Mouse (Mus musculus) limb, embryonic 12.5 days (tissue): ENCODE measurements around the gene Olfr506. TPM values are rescaled to one million over a fixed set of nuclear protein-coding genes. Genes with fewer than 3 reads are reported as not detected.
"Not testable (repeated sequence)": the region's sequence is repeated elsewhere in the genome, so short reads cannot be mapped to it uniquely, and the experiment has no call there.

Source experiments
- ATAC-seq: fragments of 200-750 bp; cut with Nextera tagmentation; 2 replicates; pipeline ENCODE4 v1.8.0; 2017; ENCODE audit warnings: low read depth, moderate TSS enrichment; ENCODE audit not compliant: insufficient number of reproducible peaks, insufficient read depth, low FRiP score, low TSS enrichment
- H3K27ac ChIP-seq: fragments of 300-500 bp; sonication (generic); 2 replicates; pipeline ENCODE4 v1.5.1; 2016; ENCODE audit warnings: mild to moderate bottlenecking, moderate library complexity
- H3K27me3 ChIP-seq: fragments of 300-500 bp; sonication (generic); 2 replicates; pipeline ENCODE4 v1.6.1; 2016; ENCODE audit warnings: mild to moderate bottlenecking, moderate library complexity
- H3K36me3 ChIP-seq: fragments of 300-500 bp; sonication (generic); 2 replicates; pipeline ENCODE4 v1.6.1; 2016; ENCODE audit warnings: mild to moderate bottlenecking, moderate library complexity
- H3K4me1 ChIP-seq: fragments of 300-500 bp; sonication (generic); replicated peaks from 2 replicates; pipeline ENCODE4 v1.6.1; 2016
- H3K4me2 ChIP-seq: fragments of 300-500 bp; sonication (generic); 2 replicates; pipeline ENCODE4 v1.6.1; 2016; ENCODE audit warnings: mild to moderate bottlenecking, moderate library complexity
- H3K4me3 ChIP-seq: fragments of 300-500 bp; sonication (generic); replicated peaks from 2 replicates; pipeline ENCODE4 v1.5.1; 2016; ENCODE audit warnings: mild to moderate bottlenecking
- H3K9ac ChIP-seq: fragments of 300-500 bp; sonication (generic); replicated peaks from 2 replicates; pipeline ENCODE4 v1.6.1; 2016; ENCODE audit warnings: mild to moderate bottlenecking, moderate library complexity
- H3K9me3 ChIP-seq: fragments of 300-500 bp; sonication (generic); 2 replicates; pipeline ENCODE4 v1.6.1; 2016; ENCODE audit warnings: mild to moderate bottlenecking, moderate library complexity
- WGBS: fragments of 180-500 bp; shearing (Covaris S2); methylation state at CpG from one replicate; pipeline ENCODE4 v1.1.7; 2016; 5-methylcytosine and 5-hydroxymethylcytosine counted together
- polyA plus RNA-seq: library from polyadenylated mRNA; unstranded; fragments of >200 nt; fragmentation: Nextera tagmentation; extraction: Ambion mirVana; gene quantifications from 2 replicates; pipeline ENCODE4 v1.2.1, GENCODE M21; 2016

Olfr506 gene
- polyA plus RNA-seq = not detected in 2 replicates

- Histone ChIP-seq H3K36me3 (no peaks in the 10 kb centered on the region), H3K9ac (no peak within 1 kb of the TSS), H3K4me3 (no peak within 1 kb of the TSS), H3K27me3 (no peaks in the 10 kb centered on the region), H3K9me3 (no peaks in the 10 kb centered on the region), H3K4me1 (no peaks in the 10 kb centered on the region), H3K4me2 (no peak within 1 kb of the TSS), H3K27ac (no peak within 1 kb of the TSS)
- ATAC-seq = no peak
Observed at GRCm38 (mm10) chr7:108610487-108610886, at the start of gene Olfr506. TSS of gene Olfr506 (plus strand) at chr7:108610787.

DNA sequence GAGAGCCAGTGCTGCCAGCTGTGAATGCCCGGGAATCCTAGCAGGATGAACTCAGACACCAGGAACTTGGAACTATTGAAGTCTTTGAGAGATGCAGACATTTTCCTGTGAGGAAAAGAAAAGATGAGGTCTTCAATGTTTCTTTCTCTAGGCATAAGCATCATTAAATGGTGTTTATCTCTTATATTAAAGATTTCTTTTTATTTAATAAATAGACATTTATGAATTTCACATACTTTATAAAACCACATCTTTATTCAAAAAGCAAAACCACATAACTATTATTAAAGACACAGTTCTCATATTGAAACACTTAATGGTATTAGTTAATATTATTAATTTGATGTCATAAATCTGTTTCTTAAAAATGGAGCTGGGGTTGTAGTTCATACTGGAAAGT, 44.9 kb upstream of the Olfr506 start, which contains the start of gene Olfr504:
Gene Olfr504 (minus strand): TSS at position 101 of the 400 bp plus-strand sequence.
- no peak within 1 kb of the TSS for H3K4me2 ChIP-seq
- H3K27ac ChIP-seq = no peak within 1 kb of the TSS
- H3K27me3 ChIP-seq = no peaks in the 10 kb centered on the region
- H3K4me3 ChIP-seq = no peak within 1 kb of the TSS
- peaks cover 14% of the 10 kb centered on the region; the same call in 1 of the 2 replicates for H3K9me3 ChIP-seq
- no peaks in the 10 kb centered on the region for H3K4me1 ChIP-seq
- WGBS = 91% methylated on average over 1 of the region's 1 CpGs
- no peak within 1 kb of the TSS for H3K9ac ChIP-seq
- H3K36me3 ChIP-seq = no peaks in the 10 kb centered on the region
- ATAC-seq = no peak

DNA sequence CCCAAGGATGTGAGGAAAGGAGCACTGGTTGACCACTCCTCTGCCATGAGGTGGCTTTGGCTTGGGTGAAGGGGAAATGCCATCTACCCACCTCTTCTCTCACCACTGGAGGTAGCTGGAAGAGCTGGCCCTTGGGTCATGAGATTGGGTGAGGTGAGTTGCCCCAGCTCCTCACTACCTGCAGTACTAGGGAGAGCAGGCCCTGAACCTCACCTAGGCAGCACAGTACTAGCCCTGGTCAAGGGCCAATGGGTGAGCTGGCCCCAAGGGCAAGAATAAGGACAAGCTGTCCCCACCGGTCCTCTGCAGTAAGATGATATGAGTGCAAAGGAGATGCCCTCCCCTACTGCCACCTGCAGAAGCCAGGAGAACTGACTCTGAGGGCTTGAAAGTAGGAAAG, 20.8 kb upstream of the Olfr506 start:
- no peaks in the 10 kb centered on the region for H3K36me3 ChIP-seq
- no peak for ATAC-seq
- no peak overlapping the region for H3K4me2 ChIP-seq
- H3K9ac ChIP-seq = no peak overlapping the region
- H3K9me3 ChIP-seq = no peaks in the 10 kb centered on the region
- 94% methylated on average over 1 of the region's 1 CpGs for WGBS
- H3K4me3 ChIP-seq = no peak overlapping the region
- H3K4me1 ChIP-seq = no peaks in the 10 kb centered on the region
- H3K27me3 ChIP-seq = no peaks in the 10 kb centered on the region
- no peak overlapping the region for H3K27ac ChIP-seq

DNA sequence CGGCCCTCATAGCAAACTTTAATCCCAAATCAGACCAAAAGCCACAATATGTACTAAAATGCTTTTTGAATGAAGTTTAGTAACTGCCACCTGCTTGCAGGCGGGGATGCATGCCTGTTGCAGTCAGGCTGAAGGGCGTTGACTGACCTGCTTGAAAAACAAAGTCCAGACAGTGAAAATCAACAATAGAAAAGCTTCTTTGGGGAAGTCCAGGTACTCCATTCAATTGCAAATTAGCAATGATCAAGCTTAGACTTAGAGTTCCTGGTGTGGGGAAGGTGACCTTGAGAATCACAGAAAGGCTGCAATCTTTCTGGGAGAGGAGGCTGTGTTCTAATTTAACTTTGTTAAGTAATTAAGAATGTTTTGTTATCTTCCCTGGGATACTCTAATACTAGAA, 8.7 kb upstream of the Olfr506 start:
- H3K9ac ChIP-seq, H3K27ac ChIP-seq, H3K36me3 ChIP-seq, H3K9me3 ChIP-seq, H3K27me3 ChIP-seq, H3K4me2 ChIP-seq, H3K4me1 ChIP-seq, ATAC-seq, H3K4me3 ChIP-seq: not testable (repeated sequence)
- WGBS = 85% methylated on average over 3 of the region's 3 CpGs

GRCm38 (mm10) chr7:108614110-108614509, 3.5 kb downstream of the Olfr506 start:
- Histone ChIP-seq H3K4me1 (no peaks in the 10 kb centered on the region), H3K36me3 (no peaks in the 10 kb centered on the region), H3K27ac (no peak overlapping the region), H3K9ac (no peak overlapping the region), H3K9me3 (no peaks in the 10 kb centered on the region), H3K4me2 (no peak overlapping the region), H3K27me3 (no peaks in the 10 kb centered on the region), H3K4me3 (no peak overlapping the region)
- 89% methylated on average over 2 of the region's 2 CpGs for WGBS
- ATAC-seq = no peak

DNA sequence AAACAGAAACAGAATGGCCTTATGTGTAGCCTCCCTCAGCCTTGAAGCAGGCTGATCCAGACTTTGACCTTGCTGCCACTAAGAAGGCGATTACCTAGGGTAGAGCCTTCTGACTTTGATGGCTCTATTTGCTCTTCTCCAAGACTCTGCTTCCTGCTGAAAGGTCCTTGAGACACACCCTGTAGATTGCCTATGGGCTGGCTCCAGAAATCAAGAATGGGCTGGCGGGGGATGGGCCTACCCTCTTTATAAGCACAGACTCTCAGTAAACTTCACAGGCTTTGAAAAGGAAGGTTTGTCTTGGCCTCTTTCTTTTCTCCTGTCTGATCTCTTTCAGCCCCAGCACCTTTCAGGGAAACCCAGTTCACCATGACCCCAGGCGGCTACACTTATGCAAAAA, 6.2 kb downstream of the Olfr506 start:
- H3K9me3 ChIP-seq, H3K4me1 ChIP-seq, H3K4me3 ChIP-seq, ATAC-seq, H3K4me2 ChIP-seq, H3K9ac ChIP-seq, H3K27me3 ChIP-seq, H3K36me3 ChIP-seq, H3K27ac ChIP-seq: not testable (repeated sequence)
- WGBS = 54% methylated on average over 3 of the region's 3 CpGs

DNA sequence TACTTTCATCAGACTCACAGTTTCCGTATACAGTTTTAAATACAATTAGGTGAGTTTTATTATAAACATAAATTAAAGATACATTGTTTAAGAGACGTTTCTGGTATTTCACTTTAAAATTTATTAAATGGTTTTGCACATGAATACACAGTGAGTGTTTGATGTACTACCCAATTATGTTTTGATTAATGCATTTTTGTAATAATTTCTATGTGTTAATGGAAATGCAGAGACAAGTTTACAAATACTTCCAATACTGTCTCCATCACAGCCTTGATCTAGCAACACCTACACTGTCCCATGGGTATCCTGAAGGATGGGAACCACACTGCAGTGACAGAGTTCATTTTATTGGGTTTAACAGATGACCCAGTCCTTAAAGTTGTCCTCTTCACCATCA, 10.9 kb downstream of the Olfr506 start, which contains the start of gene Olfr507:
Gene Olfr507 (plus strand): TSS at position 301 of the 400 bp plus-strand sequence.
- no peak within 1 kb of the TSS for H3K4me3 ChIP-seq
- 80% methylated on average over 2 of the region's 2 CpGs for WGBS

DNA sequence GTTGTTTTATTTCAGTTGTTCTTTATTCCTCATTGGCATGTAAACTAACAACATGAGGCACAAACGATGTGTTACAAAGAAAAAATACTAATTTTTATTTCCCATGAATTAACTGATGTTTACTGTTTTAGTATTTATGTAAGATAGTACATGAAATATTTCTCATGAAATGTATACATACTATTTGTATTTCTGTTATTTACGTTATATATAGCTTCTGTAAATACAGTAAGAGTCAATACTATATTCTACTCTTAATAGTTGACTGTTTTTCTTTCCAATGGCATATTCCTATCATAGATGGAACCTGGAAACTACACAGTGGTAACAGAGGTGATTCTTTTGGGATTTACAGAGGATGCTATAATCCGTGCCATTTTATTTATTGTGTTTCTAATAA, 19.1 kb downstream of the Olfr506 start, which contains the start of gene Olfr508:
Gene Olfr508 (plus strand): TSS at position 301 of the 400 bp plus-strand sequence.
- no peak within 1 kb of the TSS for H3K27ac ChIP-seq
- H3K4me1 ChIP-seq = no peaks in the 10 kb centered on the region
- H3K4me3 ChIP-seq = no peak within 1 kb of the TSS
- no peaks in the 10 kb centered on the region for H3K9me3 ChIP-seq
- 78% methylated on average over 3 of the region's 3 CpGs for WGBS
- H3K27me3 ChIP-seq = no peaks in the 10 kb centered on the region
- no peaks in the 10 kb centered on the region for H3K36me3 ChIP-seq
- no peak within 1 kb of the TSS for H3K9ac ChIP-seq
- ATAC-seq = no peak
- no peak within 1 kb of the TSS for H3K4me2 ChIP-seq

More for the DNA sequence above, 10.9 kb downstream of the Olfr506 start, which contains the start of gene Olfr507:
- Histone ChIP-seq H3K9ac (no peak within 1 kb of the TSS), H3K4me2 (no peak within 1 kb of the TSS), H3K4me1 (no peaks in the 10 kb centered on the region), H3K27ac (no peak within 1 kb of the TSS), H3K27me3 (no peaks in the 10 kb centered on the region), H3K36me3 (no peaks in the 10 kb centered on the region), H3K9me3 (no peaks in the 10 kb centered on the region)
- no peak for ATAC-seq

DNA sequence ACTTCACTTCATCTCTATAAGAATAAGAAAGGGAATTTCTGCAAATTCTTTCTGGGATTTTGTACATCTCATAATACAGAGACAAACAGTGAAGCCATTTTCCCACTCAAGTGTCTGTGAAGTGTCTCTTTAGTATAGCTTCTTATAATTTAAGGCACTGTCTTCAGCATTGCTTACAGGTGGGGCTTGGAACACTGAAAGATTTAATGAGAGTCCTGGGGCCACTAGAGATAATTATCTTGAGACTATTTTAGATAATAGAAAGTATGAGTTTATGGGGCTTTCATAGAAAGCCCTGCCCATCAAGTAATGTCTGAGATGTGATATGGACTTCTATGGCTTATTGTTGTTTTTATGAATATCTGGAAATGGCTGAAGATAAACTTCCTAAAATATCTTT, 41.2 kb downstream of the Olfr506 start, which contains the start of gene Olfr509:
Gene Olfr509 (minus strand): TSS at position 101 of the 400 bp plus-strand sequence.
- H3K4me1 ChIP-seq = no peaks in the 10 kb centered on the region

GRCm38 (mm10) chr7:108662419-108662818, 51.8 kb downstream of the Olfr506 start:
- WGBS = 91% methylated on average over 3 of the region's 3 CpGs

More for the DNA sequence above, 41.2 kb downstream of the Olfr506 start, which contains the start of gene Olfr509:
- Histone ChIP-seq H3K36me3 (no peaks in the 10 kb centered on the region), H3K4me2 (no peak within 1 kb of the TSS), H3K27ac (no peak within 1 kb of the TSS), H3K9ac (no peak within 1 kb of the TSS), H3K27me3 (no peaks in the 10 kb centered on the region), H3K4me3 (no peak within 1 kb of the TSS), H3K9me3 (peaks cover 3% of the 10 kb centered on the region; the same call in 1 of the 2 replicates)
- no peak for ATAC-seq

More at GRCm38 (mm10) chr7:108662419-108662818, 51.8 kb downstream of the Olfr506 start:
- H3K4me3 ChIP-seq = no peak overlapping the region
- 0 out of 2 replicates have a peak, but pooled peaks cover under 1% of the 10 kb centered on the region for H3K9me3 ChIP-seq
- H3K36me3 ChIP-seq = no peaks in the 10 kb centered on the region
- ATAC-seq = no peak
- H3K4me1 ChIP-seq = no peaks in the 10 kb centered on the region
- H3K9ac ChIP-seq = no peak overlapping the region
- H3K27me3 ChIP-seq = no peaks in the 10 kb centered on the region
- H3K4me2 ChIP-seq = no peak overlapping the region
- H3K27ac ChIP-seq = no peak overlapping the region
